Mouse (Mus musculus): ENCODE results near the gene Cstb. TPM values are rescaled to one million over a fixed set of nuclear protein-coding genes. Genes with fewer than 3 reads are reported as not detected.

Gene Cstb
- polyA plus RNA-seq, 1 experiment, result 214 TPM

GRCm38 (mm10) chr10:78464201-78464791, 38.8 kb downstream of the Cstb start:
- Histone ChIP-seq H3K27me3 (ENCODE audit: control insufficient read depth, insufficient read depth, low read length, poor library complexity, severe bottlenecking) (no peaks in the 10 kb centered on the region), H3K4me3 (ENCODE audit: low read depth, low read length) (peak overlapping the region; percentile 76), H3K9me3 (replicated peaks; ENCODE audit: control insufficient read depth, insufficient read depth, low read length, poor library complexity, severe bottlenecking) (no peaks in the 10 kb centered on the region), H3K4me1 (ENCODE audit: control insufficient read depth, insufficient read depth, low read length) (peaks cover 6% of the 10 kb centered on the region), H3K36me3 (ENCODE audit: control insufficient read depth, insufficient read depth, low read length, poor library complexity, severe bottlenecking) (no peaks in the 10 kb centered on the region), H3K27ac (ENCODE audit: insufficient read depth, low read length) (no peak overlapping the region), H3K9ac (ENCODE audit: low read depth, poor library complexity, severe bottlenecking) (peak overlapping the region; percentile 59)
- TF ChIP-seq POLR2A (IDR thresholded peaks at IDR 0.05; ENCODE audit: insufficient read depth, low read length) (no peak), CTCF (IDR thresholded peaks at IDR 0.05; ENCODE audit: low read depth, low read length) (no peak), EP300 (IDR thresholded peaks at IDR 0.05; ENCODE audit: insufficient read depth, low read depth, low read length) (no peak)

- no peak within 1 kb of the TSS for H3K27ac ChIP-seq (ENCODE audit: insufficient read depth, low read length)
- peak within 1 kb of the TSS; percentile 76 for H3K4me3 ChIP-seq (ENCODE audit: low read depth, low read length)
- no peaks in the 10 kb centered on the region for H3K36me3 ChIP-seq (ENCODE audit: control insufficient read depth, insufficient read depth, low read length, poor library complexity, severe bottlenecking)
- H3K9me3 ChIP-seq (replicated peaks; ENCODE audit: control insufficient read depth, insufficient read depth, low read length, poor library complexity, severe bottlenecking), result no peaks in the 10 kb centered on the region
- peak; percentile 45; the same call in 1 of the 2 replicates for TF ChIP-seq EP300 (IDR thresholded peaks at IDR 0.05; ENCODE audit: insufficient read depth, low read depth, low read length)
- peak; percentile 91 for TF ChIP-seq POLR2A (IDR thresholded peaks at IDR 0.05; ENCODE audit: insufficient read depth, low read length)
- no peak for TF ChIP-seq CTCF (IDR thresholded peaks at IDR 0.05; ENCODE audit: low read depth, low read length)
- H3K27me3 ChIP-seq (ENCODE audit: control insufficient read depth, insufficient read depth, low read length, poor library complexity, severe bottlenecking), result no peaks in the 10 kb centered on the region
- H3K4me1 ChIP-seq (ENCODE audit: control insufficient read depth, insufficient read depth, low read length), result peaks cover 6% of the 10 kb centered on the region
- peak within 1 kb of the TSS; percentile 59 for H3K9ac ChIP-seq (ENCODE audit: low read depth, poor library complexity, severe bottlenecking)
These were observed 39.3 kb downstream of the Cstb start, which contains the start of gene Pdxk for GRCm38 (mm10) chr10:78464792-78465207. Pdxk (minus strand) TSS chr10:78464975.

GRCm38 (mm10) chr10:78465472-78465871, 40.0 kb downstream of the Cstb start:
- Histone ChIP-seq H3K9me3 (replicated peaks; ENCODE audit: control insufficient read depth, insufficient read depth, low read length, poor library complexity, severe bottlenecking) (no peaks in the 10 kb centered on the region), H3K27me3 (ENCODE audit: control insufficient read depth, insufficient read depth, low read length, poor library complexity, severe bottlenecking) (no peaks in the 10 kb centered on the region), H3K36me3 (ENCODE audit: control insufficient read depth, insufficient read depth, low read length, poor library complexity, severe bottlenecking) (no peaks in the 10 kb centered on the region), H3K4me1 (ENCODE audit: control insufficient read depth, insufficient read depth, low read length) (peaks cover 6% of the 10 kb centered on the region), H3K4me3 (ENCODE audit: low read depth, low read length) (no peak overlapping the region), H3K9ac (ENCODE audit: low read depth, poor library complexity, severe bottlenecking) (no peak overlapping the region), H3K27ac (ENCODE audit: insufficient read depth, low read length) (no peak overlapping the region)
- no peak for TF ChIP-seq POLR2A (IDR thresholded peaks at IDR 0.05; ENCODE audit: insufficient read depth, low read length)
- no peak for TF ChIP-seq CTCF (IDR thresholded peaks at IDR 0.05; ENCODE audit: low read depth, low read length)
- TF ChIP-seq EP300 (IDR thresholded peaks at IDR 0.05; ENCODE audit: insufficient read depth, low read depth, low read length), result no peak

GRCm38 (mm10) chr10:78466647-78467046, 41.2 kb downstream of the Cstb start:
- no peak for TF ChIP-seq EP300 (IDR thresholded peaks at IDR 0.05; ENCODE audit: insufficient read depth, low read depth, low read length)
- no peak for TF ChIP-seq POLR2A (IDR thresholded peaks at IDR 0.05; ENCODE audit: insufficient read depth, low read length)
- TF ChIP-seq CTCF (IDR thresholded peaks at IDR 0.05; ENCODE audit: low read depth, low read length), result no peak
- H3K4me1 ChIP-seq (ENCODE audit: control insufficient read depth, insufficient read depth, low read length), result peaks cover 6% of the 10 kb centered on the region

GRCm38 (mm10) chr10:78467761-78468310, 42.4 kb downstream of the Cstb start:
- Histone ChIP-seq H3K27me3 (ENCODE audit: control insufficient read depth, insufficient read depth, low read length, poor library complexity, severe bottlenecking) (no peaks in the 10 kb centered on the region), H3K4me1 (ENCODE audit: control insufficient read depth, insufficient read depth, low read length) (peaks cover 2% of the 10 kb centered on the region), H3K36me3 (ENCODE audit: control insufficient read depth, insufficient read depth, low read length, poor library complexity, severe bottlenecking) (no peaks in the 10 kb centered on the region), H3K9ac (ENCODE audit: low read depth, poor library complexity, severe bottlenecking) (no peak overlapping the region), H3K4me3 (ENCODE audit: low read depth, low read length) (no peak overlapping the region), H3K9me3 (replicated peaks; ENCODE audit: control insufficient read depth, insufficient read depth, low read length, poor library complexity, severe bottlenecking) (no peaks in the 10 kb centered on the region), H3K27ac (ENCODE audit: insufficient read depth, low read length) (no peak overlapping the region)
- TF ChIP-seq EP300 (IDR thresholded peaks at IDR 0.05; ENCODE audit: insufficient read depth, low read depth, low read length) (no peak), POLR2A (IDR thresholded peaks at IDR 0.05; ENCODE audit: insufficient read depth, low read length) (no peak), CTCF (IDR thresholded peaks at IDR 0.05; ENCODE audit: low read depth, low read length) (no peak)

More at GRCm38 (mm10) chr10:78466647-78467046, 41.2 kb downstream of the Cstb start:
- Histone ChIP-seq H3K4me3 (ENCODE audit: low read depth, low read length) (no peak overlapping the region), H3K9ac (ENCODE audit: low read depth, poor library complexity, severe bottlenecking) (no peak overlapping the region), H3K9me3 (replicated peaks; ENCODE audit: control insufficient read depth, insufficient read depth, low read length, poor library complexity, severe bottlenecking) (no peaks in the 10 kb centered on the region), H3K27ac (ENCODE audit: insufficient read depth, low read length) (no peak overlapping the region), H3K36me3 (ENCODE audit: control insufficient read depth, insufficient read depth, low read length, poor library complexity, severe bottlenecking) (no peaks in the 10 kb centered on the region), H3K27me3 (ENCODE audit: control insufficient read depth, insufficient read depth, low read length, poor library complexity, severe bottlenecking) (no peaks in the 10 kb centered on the region)
